Mouse (Mus musculus) heart, adult 18-20 months (tissue): ENCODE results near the gene Sox1. TPM values are rescaled to one million over a fixed set of nuclear protein-coding genes. Genes with fewer than 3 reads are reported as not detected.

ENCODE experiments used
- DNase-seq, 2 experiments: peaks; one replicate each; pipeline ENCODE4 v3.0.0; 2021 to 2022; ENCODE audit warnings: mixed read lengths in 1 of 2
- long read RNA-seq, 2 experiments: library from polyadenylated mRNA; stranded (forward); transcript quantifications; one replicate each; pipeline ENCODE4 v2.0.0; 2021
- total RNA-seq, 2 experiments: library from RNA; stranded (reverse); gene quantifications; 2 replicates each; pipeline ENCODE4 v1.2.3; 2021

Sox1 gene
- total RNA-seq, result not detected
- long read RNA-seq, experiment 1, result 0 reads
- long read RNA-seq, experiment 2, result 0 reads

DNA sequence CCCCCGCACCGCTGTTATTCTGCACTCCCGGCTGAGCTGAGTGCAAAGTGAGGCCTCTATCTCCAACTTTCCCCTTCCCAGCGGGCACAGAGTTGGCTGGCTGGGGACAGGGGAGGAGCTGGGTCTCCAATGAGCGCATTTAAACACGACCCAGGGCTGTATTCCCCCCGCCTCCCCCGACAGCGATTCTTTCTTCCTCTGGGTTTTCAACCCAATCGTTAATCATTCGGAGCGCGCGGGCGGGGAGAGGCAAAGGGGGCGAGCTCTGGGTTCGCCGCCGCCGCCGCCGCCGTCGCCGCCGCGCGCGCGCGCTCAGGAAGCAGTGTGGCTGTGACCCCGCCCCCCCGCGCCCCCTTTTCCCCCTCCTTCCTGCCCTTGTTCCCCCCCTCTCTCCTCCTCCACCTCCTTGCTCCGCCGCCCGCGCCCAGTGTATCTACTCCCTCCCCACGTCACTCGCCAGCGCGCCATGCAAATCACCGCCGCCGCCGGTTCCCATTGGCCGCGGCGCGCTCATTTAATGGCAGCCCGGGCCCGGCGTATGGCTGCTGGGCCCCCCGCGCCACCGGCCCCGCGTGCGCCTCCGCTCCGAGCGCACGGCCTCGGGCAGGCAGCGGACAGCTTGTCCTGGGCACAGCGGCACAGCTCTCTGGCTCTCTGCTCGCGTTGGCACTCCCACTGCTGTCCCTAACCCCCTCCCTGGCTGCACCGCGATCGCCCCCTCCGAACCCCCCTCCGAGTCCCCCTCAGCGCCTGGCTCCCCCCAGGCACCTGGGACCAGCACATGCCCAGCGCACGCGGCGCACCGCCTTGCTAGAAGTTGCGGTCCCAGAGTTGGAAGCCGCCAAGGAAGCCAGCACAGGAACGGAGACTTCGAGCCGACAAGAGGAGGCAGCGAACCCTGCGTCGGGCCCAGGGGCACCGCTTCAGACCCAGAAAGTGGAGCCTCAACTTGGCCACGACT lies at the start of gene Sox1:
Gene Sox1 (plus strand): TSS at position 225 of the 961 bp plus-strand sequence.
- no peak for DNase-seq

- no peak for DNase-seq
Observed at GRCm38 (mm10) chr8:12345881-12346280, 49.2 kb upstream of the Sox1 start.

DNA sequence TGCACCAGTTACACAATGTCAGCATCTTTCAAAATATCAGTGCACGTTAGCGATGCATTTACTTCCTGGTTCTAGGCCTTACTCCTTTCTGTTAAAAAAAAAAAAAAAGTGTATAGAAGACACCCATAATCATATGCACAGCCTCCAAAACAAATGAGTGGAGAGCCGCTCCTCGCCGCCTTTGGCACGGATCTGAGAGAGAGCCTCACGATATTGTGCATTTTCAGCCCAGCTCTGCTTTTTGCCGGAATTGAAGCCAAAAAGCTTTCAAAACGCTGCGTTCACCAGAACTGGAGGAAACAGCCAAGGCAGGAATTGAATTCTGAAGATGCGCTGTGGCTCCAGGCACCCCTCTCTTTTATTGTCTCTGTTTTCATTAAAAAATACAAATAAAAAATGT lies 48.2 kb upstream of the Sox1 start:
- no peak for DNase-seq

DNA sequence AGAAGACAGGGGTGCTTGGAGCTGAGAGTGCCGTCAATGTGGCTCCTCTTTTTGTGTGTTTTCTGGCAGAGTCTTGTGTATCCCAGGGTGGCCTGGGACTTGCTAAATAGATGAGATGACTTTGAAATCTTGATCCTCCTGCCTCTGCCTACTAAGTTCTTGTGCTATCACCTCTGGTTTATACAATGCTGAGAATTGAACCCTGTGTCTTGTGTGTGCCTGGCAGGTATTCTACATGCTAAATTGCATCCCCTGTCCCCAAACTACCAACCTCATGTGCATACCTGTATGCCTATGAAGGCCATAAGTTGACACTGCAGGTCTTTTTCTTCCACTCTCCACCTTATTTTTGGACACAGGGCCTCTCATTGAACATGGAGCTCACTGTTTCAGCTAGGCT lies 46.8 kb upstream of the Sox1 start:
- no peak for DNase-seq

GRCm38 (mm10) chr8:12349591-12349990 lies 45.5 kb upstream of the Sox1 start:
- DNase-seq, result peak; percentile 70 to 76

GRCm38 (mm10) chr8:12351121-12351520 lies 44.0 kb upstream of the Sox1 start:
- peak in 1 of 2 experiments; percentile 3 for DNase-seq

GRCm38 (mm10) chr8:12354406-12355025 lies 40.6 kb upstream of the Sox1 start:
- DNase-seq, result no peak

- no peak for DNase-seq
Observed at GRCm38 (mm10) chr8:12368161-12368560, 26.9 kb upstream of the Sox1 start.

- DNase-seq, result no peak
Observed at GRCm38 (mm10) chr8:12368856-12369255, 26.2 kb upstream of the Sox1 start.

GRCm38 (mm10) chr8:12381111-12381510 lies 14.0 kb upstream of the Sox1 start:
- no peak for DNase-seq

GRCm38 (mm10) chr8:12382707-12383561 lies 12.2 kb upstream of the Sox1 start:
- peak in 1 of 2 experiments; percentile 12 for DNase-seq

DNA sequence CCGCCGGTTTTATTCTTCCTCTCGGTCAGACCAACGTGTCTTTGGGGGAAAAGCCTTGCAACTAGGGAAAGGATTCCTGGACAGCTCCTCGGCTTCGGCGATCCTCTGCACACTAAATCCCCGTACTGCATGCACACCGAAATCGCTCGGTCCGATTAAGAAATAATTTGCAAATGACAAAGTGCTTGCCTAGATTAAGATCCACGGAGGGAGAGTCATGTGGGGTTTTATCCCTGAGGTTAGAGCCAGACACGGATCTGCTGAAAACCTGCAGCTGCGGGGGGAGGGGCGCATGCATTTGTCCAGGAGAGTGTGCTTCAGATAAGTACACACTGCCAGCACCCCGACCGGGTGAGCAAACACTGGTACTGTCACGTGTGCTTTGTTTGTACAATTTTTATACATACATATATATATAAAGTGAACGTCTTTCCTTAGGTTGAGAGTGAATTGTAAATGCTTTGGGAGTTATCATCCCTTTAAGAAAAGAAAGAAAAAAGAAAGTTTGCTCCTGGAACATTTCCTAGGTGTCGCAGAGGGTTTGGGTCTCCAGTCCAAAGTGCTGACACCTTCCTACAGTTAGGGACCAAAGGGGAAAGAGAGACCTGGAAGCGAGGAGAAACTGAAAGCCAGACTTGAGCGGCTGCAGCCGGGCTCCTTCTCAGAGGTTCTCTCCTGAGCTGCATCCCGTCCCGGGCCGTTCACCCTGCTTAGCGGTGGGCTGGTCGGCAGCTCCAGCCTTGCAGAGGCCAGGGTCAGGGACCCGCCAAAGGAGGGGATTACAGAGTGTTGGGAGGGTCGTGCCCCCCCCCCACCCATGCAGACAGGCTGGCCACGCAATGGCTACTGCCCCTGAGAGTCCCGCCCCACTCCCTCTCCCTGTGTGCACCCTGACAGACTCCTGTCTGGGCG lies 10.9 kb upstream of the Sox1 start:
- DNase-seq, result peak in 1 of 2 experiments; percentile 30

- DNase-seq, result peak in 1 of 2 experiments; percentile 23
Observed at GRCm38 (mm10) chr8:12384996-12385685, 10.0 kb upstream of the Sox1 start.

- DNase-seq, result peak in 1 of 2 experiments; percentile 13
Observed at GRCm38 (mm10) chr8:12385686-12386488, 9.2 kb upstream of the Sox1 start.

- DNase-seq, result no peak
Observed at GRCm38 (mm10) chr8:12386530-12387222, 8.4 kb upstream of the Sox1 start.

GRCm38 (mm10) chr8:12387223-12387860 lies 7.8 kb upstream of the Sox1 start:
- DNase-seq, result no peak

DNA sequence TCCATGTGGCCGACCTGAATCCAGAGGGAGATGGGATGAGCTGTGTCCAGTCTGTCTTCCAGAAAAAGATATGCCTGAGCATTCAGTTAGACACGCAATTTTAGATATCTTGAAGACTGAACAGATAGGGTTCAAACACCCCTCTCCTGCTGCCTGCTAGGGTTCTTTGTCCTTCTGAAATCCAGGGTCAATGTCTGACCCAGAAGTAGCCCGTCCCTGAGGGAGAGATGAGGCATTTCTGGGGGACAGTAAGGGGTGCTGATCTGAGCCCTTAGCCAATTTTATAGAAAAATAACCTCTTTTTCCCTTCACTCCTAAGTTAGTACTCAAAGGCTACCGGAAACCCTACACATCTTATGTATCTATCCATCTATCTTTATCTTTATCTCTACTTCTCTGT lies 7.2 kb upstream of the Sox1 start:
- DNase-seq, result no peak

DNA sequence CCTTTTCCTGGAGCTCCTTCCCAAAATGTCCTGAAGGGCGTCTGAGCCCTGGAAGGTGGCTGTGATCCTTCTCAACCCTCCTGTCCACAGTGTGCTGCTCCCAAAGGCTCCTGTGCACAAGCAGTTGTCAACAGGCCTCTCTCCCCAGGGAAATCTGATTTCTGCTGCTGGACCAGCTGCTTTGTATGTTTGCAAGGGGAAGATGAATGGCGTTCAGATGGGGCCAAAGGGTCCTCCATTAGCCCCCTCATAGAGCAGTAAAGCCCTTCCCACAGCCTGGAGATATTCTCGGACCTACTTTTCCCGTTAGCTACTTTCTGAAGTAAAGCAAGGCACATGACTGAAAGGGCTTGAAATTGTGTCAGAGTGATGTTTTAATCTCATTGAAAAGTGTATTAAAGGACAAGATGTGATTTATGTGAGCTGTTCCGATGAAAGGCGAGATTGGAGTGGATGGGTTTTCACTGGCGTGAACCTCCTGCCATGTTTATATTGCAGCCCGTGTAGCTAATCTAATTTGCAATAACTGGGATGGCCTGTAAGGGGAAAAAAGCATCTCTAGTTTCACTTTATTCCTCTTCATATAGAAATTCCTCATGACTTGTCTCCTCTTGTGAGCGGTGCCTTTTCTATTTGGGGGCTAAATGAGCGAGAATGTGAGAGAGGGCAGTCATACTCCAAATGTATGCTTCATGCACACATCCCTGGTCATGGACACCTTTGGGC lies 6.5 kb upstream of the Sox1 start:
- no peak for DNase-seq
